Mouse (Mus musculus) ES-Bruce4 (cell line): Measurements from ENCODE around the gene Ctnna3.

Experiments used
- EP300 ChIP-seq: IDR thresholded peaks from 2 replicates; pipeline ENCODE4 v1.6.1; 2011; ENCODE audit warnings: low read depth, low read length; ENCODE audit not compliant: insufficient read depth
- POLR2A ChIP-seq: IDR thresholded peaks from one replicate; pipeline ENCODE4 v1.8.1; 2011; ENCODE audit warnings: low read length; ENCODE audit not compliant: insufficient read depth

- TF ChIP-seq EP300: no peak
- TF ChIP-seq POLR2A: no peak
These were observed 439.2 kb downstream of the Ctnna3 start for GRCm38 (mm10) chr10:63869123-63869522.
